Mouse (Mus musculus) heart, postnatal 0 days (tissue): ENCODE measurements around the gene Spsb1.

ENCODE experiments used
- CTCF ChIP-seq: IDR thresholded peaks from 2 replicates; pipeline ENCODE4 v1.5.1; 2016; ENCODE audit warnings: antibody characterized with exemption, control low read depth, low read depth
- EP300 ChIP-seq: IDR thresholded peaks from 2 replicates; pipeline ENCODE4 v1.6.1; 2016; ENCODE audit warnings: antibody characterized with exemption, low read depth

- no peak for TF ChIP-seq CTCF
- TF ChIP-seq EP300, result no peak
These were observed 29.2 kb upstream of the Spsb1 start for GRCm38 (mm10) chr4:149983921-149984645.
